Mouse (Mus musculus) frontal cortex, postnatal 25 days (tissue): ENCODE measurements around the gene Pdcd1lg2.
"Not testable (repeated sequence)": the region's sequence is repeated elsewhere in the genome, so short reads cannot be mapped to it uniquely, and the experiment has no call there.

Source experiments
- DNase-seq, 2 experiments: peaks; one replicate each; pipeline ENCODE4 v3.0.0; 2022; ENCODE audit warnings: low spot score in 2 of 2

Gene Pdcd1lg2

GRCm38 (mm10) chr19:29383368-29383767, 27.4 kb upstream of the Pdcd1lg2 start:
- no peak for DNase-seq

- DNase-seq: no peak
These were observed 26.3 kb upstream of the Pdcd1lg2 start for GRCm38 (mm10) chr19:29384412-29384811.

GRCm38 (mm10) chr19:29384994-29385393, 25.7 kb upstream of the Pdcd1lg2 start:
- no peak for DNase-seq

- no peak for DNase-seq
These were observed 24.9 kb upstream of the Pdcd1lg2 start for GRCm38 (mm10) chr19:29385822-29386221.

- no peak for DNase-seq
These were observed 21.9 kb upstream of the Pdcd1lg2 start for GRCm38 (mm10) chr19:29388818-29389217.

GRCm38 (mm10) chr19:29390483-29390882, 20.2 kb upstream of the Pdcd1lg2 start:
- DNase-seq: no peak

GRCm38 (mm10) chr19:29391279-29391678, 19.4 kb upstream of the Pdcd1lg2 start:
- DNase-seq: no peak

GRCm38 (mm10) chr19:29393333-29393732, 17.4 kb upstream of the Pdcd1lg2 start:
- no peak for DNase-seq

- DNase-seq: no peak
These were observed 16.0 kb upstream of the Pdcd1lg2 start for GRCm38 (mm10) chr19:29394721-29395120.

- DNase-seq: no peak
These were observed 14.4 kb upstream of the Pdcd1lg2 start for GRCm38 (mm10) chr19:29396353-29396752.

- DNase-seq: no peak
These were observed 10.9 kb upstream of the Pdcd1lg2 start for GRCm38 (mm10) chr19:29399786-29400185.

- no peak for DNase-seq
These were observed 10.3 kb upstream of the Pdcd1lg2 start for GRCm38 (mm10) chr19:29400466-29400865.

- no peak for DNase-seq
These were observed 8.1 kb upstream of the Pdcd1lg2 start for GRCm38 (mm10) chr19:29402621-29403020.

GRCm38 (mm10) chr19:29403251-29403650, 7.5 kb upstream of the Pdcd1lg2 start:
- no peak for DNase-seq

- no peak for DNase-seq
These were observed 5.3 kb upstream of the Pdcd1lg2 start for GRCm38 (mm10) chr19:29405388-29405787.

- DNase-seq: no peak
These were observed 4.4 kb upstream of the Pdcd1lg2 start for GRCm38 (mm10) chr19:29406042-29407017.

GRCm38 (mm10) chr19:29412476-29413420, 2.0 kb downstream of the Pdcd1lg2 start:
- no peak for DNase-seq

- no peak for DNase-seq
These were observed 3.8 kb downstream of the Pdcd1lg2 start for GRCm38 (mm10) chr19:29414513-29414912.

GRCm38 (mm10) chr19:29414917-29415316, 4.2 kb downstream of the Pdcd1lg2 start:
- DNase-seq: not testable (repeated sequence)

GRCm38 (mm10) chr19:29416393-29416902, 5.7 kb downstream of the Pdcd1lg2 start:
- DNase-seq: no peak

GRCm38 (mm10) chr19:29417188-29417587, 6.5 kb downstream of the Pdcd1lg2 start:
- DNase-seq: no peak

GRCm38 (mm10) chr19:29417894-29418293, 7.2 kb downstream of the Pdcd1lg2 start:
- no peak for DNase-seq
